Mouse (Mus musculus) myocyte (in vitro differentiated cells): ENCODE data around the gene Thap7.

Experiments
- CEBPB ChIP-seq: IDR thresholded peaks from 2 replicates; pipeline ENCODE4 v1.6.1; 2011; ENCODE audit warnings: mild to moderate bottlenecking, moderate library complexity; ENCODE audit not compliant: poor library complexity, insufficient read depth, severe bottlenecking
- E2F4 ChIP-seq: IDR thresholded peaks from one replicate; pipeline ENCODE4 v1.6.1; 2011; ENCODE audit warnings: mild to moderate bottlenecking, control low read depth, moderate library complexity; ENCODE audit not compliant: insufficient read depth
- POLR2A ChIP-seq: IDR thresholded peaks from one replicate; pipeline ENCODE4 v1.6.1; 2011; ENCODE audit warnings: low read depth, mild to moderate bottlenecking, control low read depth, moderate library complexity; ENCODE audit not compliant: insufficient read length
- POLR2AphosphoS2 ChIP-seq: IDR thresholded peaks from one replicate; pipeline ENCODE4 v1.6.1; 2011; ENCODE audit warnings: low read depth, control low read depth; ENCODE audit not compliant: insufficient read length
- SRF ChIP-seq: IDR thresholded peaks from one replicate; pipeline ENCODE4 v1.6.1; 2011; ENCODE audit warnings: low read depth; ENCODE audit not compliant: control insufficient read depth, insufficient read length
- TCF3 ChIP-seq: IDR thresholded peaks from one replicate; pipeline ENCODE4 v1.6.1; 2011; ENCODE audit warnings: low read depth, control low read depth; ENCODE audit not compliant: insufficient read length
- USF1 ChIP-seq: IDR thresholded peaks from one replicate; pipeline ENCODE4 v1.6.1; 2011; ENCODE audit warnings: low read depth, mild to moderate bottlenecking, control low read depth, moderate library complexity

DNA sequence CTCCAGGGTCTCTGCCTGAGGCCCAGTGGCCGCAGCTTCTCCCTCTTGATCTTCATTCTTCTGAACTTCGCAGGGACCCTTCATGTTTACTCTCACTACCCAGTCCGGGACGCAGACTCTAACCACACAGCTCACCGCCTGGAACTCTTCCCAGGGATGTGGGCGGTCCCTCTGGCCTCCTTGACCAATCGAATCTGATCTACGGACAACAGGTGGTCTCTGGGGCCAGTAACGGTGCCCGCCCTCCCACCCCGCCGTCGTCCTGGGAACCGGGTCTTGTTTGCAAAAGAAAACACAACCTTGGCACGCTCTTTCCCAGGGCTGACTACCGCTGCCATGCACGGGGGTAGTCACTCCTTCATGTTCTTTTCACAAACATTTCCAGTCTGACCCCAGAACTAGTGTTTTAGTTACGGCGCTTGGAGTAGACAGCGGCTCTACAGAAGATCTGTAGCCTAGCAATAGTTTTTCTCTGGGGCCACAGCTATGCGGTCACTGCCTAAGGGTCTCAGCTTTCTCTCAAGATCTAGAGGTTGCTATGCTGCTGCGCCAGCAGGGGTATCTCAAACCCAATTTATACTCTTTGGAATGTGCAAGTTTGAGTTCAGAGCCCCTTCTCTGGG is 30.3 kb upstream of the Thap7 start, which contains the start of gene Lrrc74b:
- TF ChIP-seq POLR2A = peak; percentile 36
- no peak for TF ChIP-seq CEBPB
- TF ChIP-seq TCF3 = no peak
- TF ChIP-seq SRF = no peak
- TF ChIP-seq E2F4 = no peak
- no peak for TF ChIP-seq POLR2AphosphoS2
- no peak for TF ChIP-seq USF1
